Mouse (Mus musculus) MEL (cell line): ENCODE results near the gene Rassf5. TPM values are rescaled to one million over a fixed set of nuclear protein-coding genes. Genes with fewer than 3 reads are reported as not detected.

ENCODE experiments used
- DNase-seq: peaks from one replicate; pipeline ENCODE4 v3.0.0; 2011; ENCODE audit warnings: low read depth, low spot score
- H3K27ac ChIP-seq: 2 replicates; pipeline ENCODE4 v1.5.1; 2012; ENCODE audit warnings: low read depth, mild to moderate bottlenecking, control low read depth, low read length, moderate library complexity; ENCODE audit not compliant: control insufficient read depth
- H3K27me3 ChIP-seq, 2 experiments: fragments of 150-350 bp in 1 of 2; sonication (generic) in 1 of 2; 2 replicates each; pipeline ENCODE4 v1.6.1; 2012; ENCODE audit warnings: low read length in 2 of 2, mild to moderate bottlenecking in 2 of 2, improper control_type of control experiment in 1 of 2, moderate library complexity in 1 of 2; ENCODE audit not compliant: insufficient read depth in 2 of 2, control insufficient read depth in 1 of 2
- H3K36me3 ChIP-seq, 2 experiments: 2 replicates each; pipeline ENCODE4 v1.6.1; 2012 to 2014; ENCODE audit warnings: low read length in 2 of 2, improper control_type of control experiment in 1 of 2, inconsistent platforms in 1 of 2, mild to moderate bottlenecking in 1 of 2; ENCODE audit not compliant: insufficient read depth in 2 of 2, control insufficient read depth in 1 of 2
- H3K4me1 ChIP-seq, 2 experiments: fragments of 150-350 bp in 1 of 2; sonication (generic) in 1 of 2; 2 replicates each; pipeline ENCODE4 v1.6.1; 2012; ENCODE audit warnings: low read length in 2 of 2, improper control_type of control experiment in 1 of 2, mild to moderate bottlenecking in 1 of 2; ENCODE audit not compliant: insufficient read depth in 2 of 2, control insufficient read depth in 1 of 2
- H3K4me3 ChIP-seq, 2 experiments: fragments of 150-350 bp in 1 of 2; sonication (generic) in 1 of 2; 2 replicates each; pipeline ENCODE4 v1.5.1; 2012; ENCODE audit warnings: low read depth in 2 of 2, low read length in 2 of 2, mild to moderate bottlenecking in 2 of 2, moderate library complexity in 2 of 2, control low read depth in 1 of 2, improper control_type of control experiment in 1 of 2; ENCODE audit not compliant: control insufficient read depth in 1 of 2, insufficient read depth in 1 of 2
- H3K79me2 ChIP-seq: 2 replicates; pipeline ENCODE4 v1.6.1; 2012; ENCODE audit warnings: mild to moderate bottlenecking, low read length, moderate library complexity; ENCODE audit not compliant: control insufficient read depth, poor library complexity, insufficient read depth
- H3K9ac ChIP-seq: 2 replicates; pipeline ENCODE4 v1.6.1; 2012; ENCODE audit warnings: low read depth, mild to moderate bottlenecking, control low read depth, low read length, moderate library complexity; ENCODE audit not compliant: control insufficient read depth, poor library complexity, severe bottlenecking
- H3K9me3 ChIP-seq: fragments of 150-350 bp; sonication (generic); replicated peaks from 2 replicates; pipeline ENCODE4 v1.6.1; 2012; ENCODE audit warnings: mild to moderate bottlenecking, low read length, improper control_type of control experiment, moderate library complexity; ENCODE audit not compliant: insufficient read depth
- BHLHE40 ChIP-seq: IDR thresholded peaks from 2 replicates; pipeline ENCODE4 v1.6.1; 2012; ENCODE audit warnings: low read depth, mild to moderate bottlenecking, inconsistent platforms, low read length, improper control_type of control experiment, borderline replicate concordance
- CHD1 ChIP-seq: IDR thresholded peaks from 2 replicates; pipeline ENCODE4 v1.6.1; 2012; ENCODE audit warnings: low read depth, mild to moderate bottlenecking, inconsistent platforms, low read length, improper control_type of control experiment
- CHD2 ChIP-seq: IDR thresholded peaks from 2 replicates; pipeline ENCODE4 v1.6.1; 2011; ENCODE audit warnings: low read length, improper control_type of control experiment
- CTCF ChIP-seq, 3 experiments: IDR thresholded peaks in 2 of 3; conservative IDR thresholded peaks in 1 of 3; 2 replicates each; pipeline ENCODE4 v1.5.1; 2011 to 2012; ENCODE audit warnings: low read length in 3 of 3, low read depth in 2 of 3, mild to moderate bottlenecking in 2 of 3, improper control_type of control experiment in 1 of 3, inconsistent platforms in 1 of 3, mixed read lengths in 1 of 3, moderate library complexity in 1 of 3; ENCODE audit not compliant: control insufficient read depth in 1 of 3, insufficient read depth in 1 of 3, poor library complexity in 1 of 3, severe bottlenecking in 1 of 3
- EP300 ChIP-seq, 2 experiments: IDR thresholded peaks; 2 replicates each; pipeline ENCODE4 v1.6.1; 2011; ENCODE audit warnings: improper control_type of control experiment in 2 of 2, low read length in 2 of 2, low read depth in 1 of 2, mild to moderate bottlenecking in 1 of 2
- ETS1 ChIP-seq: IDR thresholded peaks from 2 replicates; pipeline ENCODE4 v1.6.1; 2012; ENCODE audit warnings: low read depth, mild to moderate bottlenecking, inconsistent platforms, low read length, improper control_type of control experiment, moderate library complexity
- HCFC1 ChIP-seq: IDR thresholded peaks from 2 replicates; pipeline ENCODE4 v1.6.1; 2012; ENCODE audit warnings: low read depth, mild to moderate bottlenecking, inconsistent platforms, low read length, improper control_type of control experiment, moderate library complexity
- MAX ChIP-seq: IDR thresholded peaks from 2 replicates; pipeline ENCODE4 v1.6.1; 2011; ENCODE audit warnings: low read length, improper control_type of control experiment
- MEF2A ChIP-seq: IDR thresholded peaks from 2 replicates; pipeline ENCODE4 v1.6.1; 2014; ENCODE audit warnings: low read depth, mild to moderate bottlenecking, inconsistent platforms, low read length, improper control_type of control experiment; ENCODE audit not compliant: poor library complexity, insufficient replicate concordance, severe bottlenecking; ENCODE audit errors: extremely low read depth
- NELFE ChIP-seq: IDR thresholded peaks from 2 replicates; pipeline ENCODE4 v1.6.1; 2011; ENCODE audit warnings: low read depth, low read length, improper control_type of control experiment
- POLR2A ChIP-seq, 2 experiments: IDR thresholded peaks; 2 replicates each; pipeline ENCODE4 v1.6.1; 2011 to 2012; ENCODE audit warnings: low read length in 2 of 2, mild to moderate bottlenecking in 2 of 2, control low read depth in 1 of 2, improper control_type of control experiment in 1 of 2, low read depth in 1 of 2, moderate library complexity in 1 of 2; ENCODE audit not compliant: control insufficient read depth in 1 of 2, insufficient read depth in 1 of 2, poor library complexity in 1 of 2
- RAD21 ChIP-seq: IDR thresholded peaks from 2 replicates; pipeline ENCODE4 v1.6.1; 2011; ENCODE audit warnings: mild to moderate bottlenecking, low read depth, low read length, improper control_type of control experiment
- RCOR1 ChIP-seq: IDR thresholded peaks from 2 replicates; pipeline ENCODE4 v1.6.1; 2012; ENCODE audit warnings: low read depth, mild to moderate bottlenecking, inconsistent platforms, low read length, improper control_type of control experiment
- TAL1 ChIP-seq: IDR thresholded peaks from 2 replicates; pipeline ENCODE4 v1.6.1; 2012; ENCODE audit warnings: mild to moderate bottlenecking, inconsistent platforms, low read length, moderate library complexity, mixed read lengths
- TBP ChIP-seq: IDR thresholded peaks from 2 replicates; pipeline ENCODE4 v1.8.0; 2011; ENCODE audit warnings: low read depth, low read length, improper control_type of control experiment
- TCF12 ChIP-seq: IDR thresholded peaks from 2 replicates; pipeline ENCODE4 v1.6.1; 2014; ENCODE audit warnings: low read depth, mild to moderate bottlenecking, inconsistent platforms, low read length, improper control_type of control experiment, moderate library complexity
- UBTF ChIP-seq: IDR thresholded peaks from 2 replicates; pipeline ENCODE4 v1.6.1; 2012; ENCODE audit warnings: low read depth, mild to moderate bottlenecking, inconsistent platforms, low read length, improper control_type of control experiment, moderate library complexity, borderline replicate concordance; ENCODE audit not compliant: insufficient read depth
- ZKSCAN1 ChIP-seq: IDR thresholded peaks from 2 replicates; pipeline ENCODE4 v1.6.1; 2012; ENCODE audit warnings: low read depth, mild to moderate bottlenecking, inconsistent platforms, low read length, improper control_type of control experiment, moderate library complexity
- ZMIZ1 ChIP-seq: IDR thresholded peaks from 2 replicates; pipeline ENCODE4 v1.6.1; 2012; ENCODE audit warnings: low read depth, mild to moderate bottlenecking, inconsistent platforms, low read length, improper control_type of control experiment, moderate library complexity
- polyA plus RNA-seq, 2 experiments: library from polyadenylated mRNA; stranded (reverse) in 1 of 2; unstranded in 1 of 2; fragments of >175 nt in 1 of 2; fragments of >200 nt in 1 of 2; gene quantifications; 2 replicates each; pipeline versions ENCODE4 v1.2.1 to v1.2.4; 2012; ENCODE audit warnings: low replicate concordance in 2 of 2, low read depth in 1 of 2; ENCODE audit not compliant: insufficient read length in 2 of 2, insufficient read depth in 1 of 2, missing spikeins in 1 of 2
- total RNA-seq: library from RNA; depleted of rRNA; stranded (reverse); fragments of 300-350 nt; gene quantifications from 2 replicates; pipeline ENCODE4 v1.2.3, GENCODE M21; 2012

Gene Rassf5
- total and polyA plus RNA-seq, 3 experiments, result 14.8 to 28.8 TPM; not detected in 1

DNA sequence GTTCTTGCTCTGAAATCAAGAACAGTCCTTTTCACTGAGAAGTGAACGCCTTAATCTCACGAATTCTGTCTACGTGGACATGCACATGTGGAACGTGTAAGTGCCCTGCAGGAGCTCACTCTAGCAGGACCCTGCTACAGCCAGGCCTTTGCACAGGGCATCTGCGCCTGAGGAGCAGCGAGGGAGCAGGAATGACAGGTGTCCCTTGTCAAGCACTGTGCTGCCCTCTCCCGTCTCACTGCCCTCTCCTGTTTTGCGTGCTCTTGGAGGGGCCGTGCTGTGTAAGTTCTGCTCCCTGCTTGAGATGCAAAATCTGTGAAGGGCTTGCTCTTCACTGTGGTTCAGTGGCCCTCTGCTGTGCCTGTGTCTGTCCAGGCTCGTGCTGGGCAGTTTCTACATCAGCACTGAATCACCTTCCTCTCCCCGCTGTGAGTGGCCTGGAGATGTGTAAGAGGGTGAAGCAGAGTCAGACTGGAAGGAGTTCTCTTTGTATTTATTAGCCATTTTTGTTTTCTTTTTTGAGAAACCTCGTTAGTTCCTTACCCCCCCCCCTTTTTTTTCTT, 70.7 kb downstream of the Rassf5 start:
- Histone ChIP-seq H3K27me3 (no peaks in the 10 kb centered on the region), H3K36me3 (peaks cover 0 to 17% of the 10 kb centered on the region in 2 experiments; a peak in 2 of 4 replicates), H3K9me3 (no peaks in the 10 kb centered on the region), H3K27ac (no peak overlapping the region), H3K9ac (no peak overlapping the region), H3K79me2 (no peaks in the 10 kb centered on the region), H3K4me3 (no peak overlapping the region), H3K4me1 (no peaks in the 10 kb centered on the region)
- TF ChIP-seq ZMIZ1 (no peak), NELFE (no peak), RCOR1 (no peak)
- no peak for DNase-seq

DNA sequence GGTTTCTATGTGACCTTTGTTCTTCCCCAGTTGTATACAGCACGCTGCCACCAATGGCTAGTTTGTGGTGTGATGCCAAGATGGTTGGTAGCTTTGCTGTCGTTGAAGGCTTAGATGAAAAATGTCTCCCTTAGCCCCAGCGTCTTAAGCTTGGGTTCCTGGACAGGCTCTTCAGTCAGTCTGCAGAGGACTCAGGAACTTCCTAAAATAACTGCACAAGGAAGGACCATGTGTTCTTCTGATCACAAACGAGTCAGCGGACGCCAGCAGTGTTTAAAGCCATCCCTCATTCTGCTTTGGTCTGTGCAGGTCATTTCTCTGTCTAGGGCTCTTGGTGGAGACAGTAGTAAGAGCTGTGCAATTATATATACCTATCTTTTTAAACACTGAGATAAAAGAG, 71.2 kb downstream of the Rassf5 start:
- H3K4me3 ChIP-seq, result no peak overlapping the region
- no peaks in the 10 kb centered on the region for H3K27me3 ChIP-seq
- no peak overlapping the region for H3K27ac ChIP-seq
- no peaks in the 10 kb centered on the region for H3K79me2 ChIP-seq
- H3K36me3 ChIP-seq, result peaks cover 0 to 17% of the 10 kb centered on the region in 2 experiments; a peak in 2 of 4 replicates
- DNase-seq, result no peak
- no peaks in the 10 kb centered on the region for H3K9me3 ChIP-seq
- no peak overlapping the region for H3K9ac ChIP-seq
- TF ChIP-seq ZKSCAN1 (no peak), EP300 (IDR thresholded peaks at IDR 0.05; ENCODE audit: low read depth in 1 of 2, low read length in 2 of 2) (no peak), ETS1 (no peak), CHD2 (no peak), HCFC1 (no peak), TAL1 (no peak), TBP (no peak), CHD1 (no peak), CTCF (IDR thresholded peaks at IDR 0.05 in 2 of 3, conservative IDR thresholded peaks at IDR 0.05 in 1 of 3; ENCODE audit: control insufficient read depth in 1 of 3, insufficient read depth in 1 of 3, low read depth in 2 of 3, low read length in 3 of 3, poor library complexity in 1 of 3, severe bottlenecking in 1 of 3) (no peak), NELFE (no peak), MEF2A (no peak), BHLHE40 (no peak), RAD21 (no peak), POLR2A (IDR thresholded peaks at IDR 0.05; ENCODE audit: control insufficient read depth in 1 of 2, insufficient read depth in 1 of 2, low read depth in 1 of 2, low read length in 2 of 2, poor library complexity in 1 of 2) (no peak), UBTF (no peak), MAX (no peak), TCF12 (no peak)
- H3K4me1 ChIP-seq, result no peaks in the 10 kb centered on the region
